Mouse (Mus musculus) intestine, embryonic 14.5 days (tissue): ENCODE data around the gene Epha10. TPM values are rescaled to one million over a fixed set of nuclear protein-coding genes. Genes with fewer than 3 reads are reported as not detected.

Experiments used
- ATAC-seq: fragments of 200-750 bp; cut with Nextera tagmentation; replicated peaks from 2 replicates; pipeline ENCODE4 v1.8.0; 2017; ENCODE audit warnings: low read depth, moderate number of reproducible peaks, moderate TSS enrichment, moderate library complexity; ENCODE audit not compliant: low FRiP score, low TSS enrichment
- DNase-seq: peaks from one replicate; pipeline ENCODE4 v3.0.0-alpha.2; 2018; ENCODE audit warnings: low spot score
- H3K27ac ChIP-seq: fragments of 300-500 bp; sonication (generic); 2 replicates; pipeline ENCODE4 v1.5.1; 2014; ENCODE audit warnings: low read depth, mild to moderate bottlenecking, control low read depth
- H3K27me3 ChIP-seq: fragments of 300-500 bp; sonication (generic); replicated peaks from 2 replicates; pipeline ENCODE4 v1.6.1; 2014; ENCODE audit warnings: low read length, control low read depth; ENCODE audit not compliant: control insufficient read depth, insufficient read depth
- H3K36me3 ChIP-seq: fragments of 300-500 bp; sonication (generic); 2 replicates; pipeline ENCODE4 v1.6.1; 2014; ENCODE audit warnings: low read length, control low read depth; ENCODE audit not compliant: control insufficient read depth, insufficient read depth
- H3K4me1 ChIP-seq: fragments of 300-500 bp; sonication (generic); replicated peaks from 2 replicates; pipeline ENCODE4 v1.6.1; 2014; ENCODE audit warnings: low read length, control low read depth, mixed read lengths; ENCODE audit not compliant: control insufficient read depth, insufficient read depth
- H3K4me2 ChIP-seq: fragments of 300-500 bp; sonication (generic); 2 replicates; pipeline ENCODE4 v1.6.1; 2014; ENCODE audit warnings: low read length
- H3K4me3 ChIP-seq: fragments of 300-500 bp; sonication (generic); 2 replicates; pipeline ENCODE4 v1.5.1; 2014; ENCODE audit warnings: low read depth, low read length, control low read depth, mixed read lengths
- H3K9ac ChIP-seq: fragments of 300-500 bp; sonication (generic); 2 replicates; pipeline ENCODE4 v1.6.1; 2014; ENCODE audit warnings: mild to moderate bottlenecking, low read length
- H3K9me3 ChIP-seq: fragments of 300-500 bp; sonication (generic); 2 replicates; pipeline ENCODE4 v1.6.1; 2016; ENCODE audit warnings: low read length, control low read depth; ENCODE audit not compliant: control insufficient read depth
- WGBS: fragments of 180-500 bp; shearing (Covaris S2); extraction: QIAGEN DNeasy Blood & Tissue Kit; methylation state at CpG from one replicate; pipeline ENCODE4 v1.1.7; 2014; 5-methylcytosine and 5-hydroxymethylcytosine counted together
- polyA plus RNA-seq: library from polyadenylated mRNA; unstranded; fragments of >200 nt; fragmentation: Nextera tagmentation; extraction: Ambion mirVana; gene quantifications from 2 replicates; pipeline ENCODE4 v1.2.1, GENCODE M21; 2014

Gene Epha10
- polyA plus RNA-seq, 1 experiment from 2014 or later: 0.19 TPM

DNA sequence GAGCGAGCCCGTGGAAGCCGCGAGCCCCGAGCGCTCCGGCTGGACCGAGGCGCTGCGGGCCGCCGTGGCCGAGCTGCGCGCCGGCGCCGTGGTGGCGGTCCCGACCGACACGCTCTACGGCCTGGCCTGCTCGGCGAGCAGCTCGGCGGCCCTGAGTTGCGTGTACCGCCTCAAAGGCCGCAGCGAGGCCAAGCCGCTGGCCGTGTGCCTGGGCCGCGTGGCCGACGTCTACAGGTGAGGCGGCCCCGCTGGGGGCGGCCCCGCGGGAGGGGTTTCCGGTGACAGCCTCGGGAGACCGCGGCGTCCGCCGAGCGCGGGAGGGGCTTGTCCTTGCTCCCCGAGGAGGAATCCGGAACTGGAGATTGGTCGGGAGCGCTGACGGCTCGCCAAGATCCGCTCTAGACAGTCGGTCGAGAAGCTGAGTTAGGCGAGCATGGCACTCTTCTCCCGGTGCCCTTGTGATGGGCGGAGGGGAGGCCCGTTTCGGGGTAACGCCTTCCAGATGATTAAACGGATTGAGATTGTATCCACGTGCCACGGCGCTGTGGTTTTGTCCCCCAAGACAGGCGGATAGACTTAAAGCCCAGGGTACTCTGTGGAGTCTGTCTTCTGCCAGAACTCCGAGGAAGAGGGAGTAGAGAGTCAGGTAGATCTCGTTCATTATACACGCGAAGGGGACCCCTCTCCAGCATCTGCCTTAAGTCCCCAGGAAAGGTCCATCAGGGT is 29.6 kb upstream of the Epha10 start, which contains the start of gene 1110065P20Rik:
Gene 1110065P20Rik (minus strand): TSS at position 264 of the 726 bp plus-strand sequence.
- H3K4me2 ChIP-seq: peak within 1 kb of the TSS; percentile 89
- peak within 1 kb of the TSS; percentile 90 for H3K4me3 ChIP-seq
- DNase-seq (peak; percentile 74), ATAC-seq (peak; percentile 79)
- H3K36me3 ChIP-seq: peaks cover 21% of the 10 kb centered on the region
- under 1% methylated on average over 74 of the region's 75 CpGs for WGBS
- peak within 1 kb of the TSS; percentile 91 for H3K27ac ChIP-seq
- H3K27me3 ChIP-seq: no peaks in the 10 kb centered on the region
- H3K4me1 ChIP-seq: peaks cover 16% of the 10 kb centered on the region
- no peaks in the 10 kb centered on the region for H3K9me3 ChIP-seq
- H3K9ac ChIP-seq: peak within 1 kb of the TSS; percentile 88

DNA sequence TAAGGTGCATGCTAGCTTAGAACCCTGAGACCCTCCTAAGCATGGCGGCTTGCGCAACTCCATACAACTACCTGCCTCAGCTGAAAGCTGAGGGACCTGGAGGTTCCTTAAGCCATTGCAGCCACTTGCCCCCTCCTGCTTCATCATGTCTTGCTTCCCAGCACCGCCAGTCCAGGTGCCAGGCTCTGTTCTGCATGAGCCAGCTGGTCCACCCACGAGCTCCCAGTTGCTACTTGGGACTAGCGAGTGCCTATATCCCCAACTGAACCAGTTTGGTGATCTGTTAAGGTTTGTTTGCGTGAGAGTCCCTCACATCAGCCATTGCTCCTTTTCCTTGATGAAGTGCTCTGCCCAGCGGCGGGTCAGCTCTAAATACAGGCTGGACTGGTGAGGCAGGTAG is 24.4 kb upstream of the Epha10 start:
- no peak for DNase-seq
- Histone ChIP-seq H3K4me3 (no peak overlapping the region), H3K27ac (no peak overlapping the region), H3K4me1 (peaks cover 8% of the 10 kb centered on the region), H3K36me3 (peaks cover 29% of the 10 kb centered on the region), H3K9me3 (no peaks in the 10 kb centered on the region), H3K4me2 (no peak overlapping the region), H3K27me3 (peaks cover 8% of the 10 kb centered on the region), H3K9ac (no peak overlapping the region)
- ATAC-seq: no peak
- 95% methylated on average over 8 of the region's 8 CpGs for WGBS

DNA sequence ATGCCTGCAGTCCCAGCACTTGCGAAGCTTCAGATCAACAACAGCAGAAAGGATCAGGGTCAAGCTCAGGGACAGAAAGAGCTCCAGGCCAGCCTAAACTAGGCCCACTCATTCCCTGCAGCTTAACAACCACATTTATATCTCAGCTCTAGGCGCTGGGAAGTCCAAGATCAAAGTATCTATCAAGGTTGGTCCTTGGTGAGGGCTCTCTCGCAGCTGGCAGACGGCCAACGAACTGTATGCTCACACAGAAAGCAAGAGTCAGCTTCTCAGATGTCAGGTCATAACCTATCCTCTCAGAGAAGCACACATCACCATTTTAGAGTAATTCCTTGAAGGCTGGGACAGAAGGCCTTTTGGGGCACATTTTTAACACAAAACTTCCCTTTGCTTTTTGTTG is 22.3 kb upstream of the Epha10 start:
- 70% methylated on average over 5 of the region's 5 CpGs for WGBS
- Histone ChIP-seq H3K4me1 (no peaks in the 10 kb centered on the region), H3K4me2 (no peak overlapping the region), H3K4me3 (no peak overlapping the region), H3K27me3 (peaks cover 28% of the 10 kb centered on the region), H3K36me3 (peaks cover 29% of the 10 kb centered on the region), H3K9ac (no peak overlapping the region), H3K9me3 (no peaks in the 10 kb centered on the region), H3K27ac (no peak overlapping the region)
- no peak for DNase-seq
- ATAC-seq: no peak

- Histone ChIP-seq H3K4me3 (no peak overlapping the region), H3K9me3 (no peaks in the 10 kb centered on the region), H3K4me1 (no peaks in the 10 kb centered on the region), H3K27ac (no peak overlapping the region), H3K36me3 (peaks cover 14% of the 10 kb centered on the region), H3K9ac (no peak overlapping the region), H3K4me2 (no peak overlapping the region), H3K27me3 (peaks cover 33% of the 10 kb centered on the region)
- WGBS: 12% methylated on average over 7 of the region's 7 CpGs
- DNase-seq (peak; percentile 95), ATAC-seq (0 out of 2 replicates have a peak, but pooled peaks have one; percentile 16)
These were observed 20.3 kb upstream of the Epha10 start for GRCm38 (mm10) chr4:124860446-124860845.

DNA sequence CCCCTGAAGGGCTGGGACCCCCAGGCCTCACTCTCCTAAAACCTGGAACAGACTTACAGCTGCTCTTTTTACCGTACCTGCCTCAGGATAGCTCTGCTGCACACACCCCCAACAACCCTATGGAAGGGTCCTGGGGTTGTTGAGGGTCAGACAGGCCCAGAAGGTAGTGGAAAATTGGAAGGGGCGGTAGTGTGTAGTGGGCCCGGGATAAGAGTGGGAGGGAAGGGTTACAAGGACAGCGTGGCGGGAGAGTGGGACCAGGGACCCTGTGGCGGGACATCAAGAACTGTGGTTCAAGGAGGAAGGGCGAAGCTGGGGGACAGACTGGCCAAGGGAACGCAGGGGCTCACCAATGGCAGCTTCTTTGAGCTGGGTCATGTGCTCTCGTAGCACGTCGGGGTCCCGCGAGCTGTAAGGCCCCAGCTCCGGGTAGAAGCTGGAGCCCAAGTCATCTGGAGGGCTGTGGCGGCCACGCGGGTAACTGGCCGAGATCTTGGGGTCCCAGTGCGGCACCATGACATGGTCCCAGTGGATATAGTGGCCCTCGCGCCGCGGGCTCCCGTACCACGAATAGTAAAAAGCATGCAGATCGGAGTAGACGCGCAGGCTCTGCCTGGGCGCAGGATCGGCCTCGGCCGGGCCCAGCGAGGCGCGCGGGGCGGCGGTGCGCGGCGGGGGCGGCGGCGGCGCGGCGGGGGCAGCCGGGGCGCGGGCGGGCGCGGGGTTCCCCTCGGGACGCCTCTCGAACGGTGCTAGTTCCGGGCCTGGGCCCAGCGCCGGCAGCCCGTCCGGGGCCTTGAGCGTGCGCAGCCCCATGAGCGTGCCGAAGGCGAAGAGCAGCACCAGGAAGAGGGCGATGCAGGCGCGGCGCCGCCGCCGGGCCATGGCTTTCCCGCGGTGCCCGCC is 19.2 kb upstream of the Epha10 start, which contains the start of gene Maneal:
Gene Maneal (minus strand): TSS at position 889 of the 906 bp plus-strand sequence.
- ATAC-seq: no peak; the same call in 1 of the 2 replicates
- 5% methylated on average over 60 of the region's 77 CpGs for WGBS
- no peaks in the 10 kb centered on the region for H3K4me1 ChIP-seq
- no peaks in the 10 kb centered on the region for H3K9me3 ChIP-seq
- H3K9ac ChIP-seq: 0 out of 2 replicates have a peak within 1 kb of the TSS, but pooled peaks have one; percentile 27
- H3K27me3 ChIP-seq: peaks cover 33% of the 10 kb centered on the region
- DNase-seq: no peak
- no peak within 1 kb of the TSS for H3K27ac ChIP-seq
- peaks cover 4% of the 10 kb centered on the region for H3K36me3 ChIP-seq
- H3K4me3 ChIP-seq: peak within 1 kb of the TSS; percentile 39
- peak within 1 kb of the TSS; percentile 72 for H3K4me2 ChIP-seq

DNA sequence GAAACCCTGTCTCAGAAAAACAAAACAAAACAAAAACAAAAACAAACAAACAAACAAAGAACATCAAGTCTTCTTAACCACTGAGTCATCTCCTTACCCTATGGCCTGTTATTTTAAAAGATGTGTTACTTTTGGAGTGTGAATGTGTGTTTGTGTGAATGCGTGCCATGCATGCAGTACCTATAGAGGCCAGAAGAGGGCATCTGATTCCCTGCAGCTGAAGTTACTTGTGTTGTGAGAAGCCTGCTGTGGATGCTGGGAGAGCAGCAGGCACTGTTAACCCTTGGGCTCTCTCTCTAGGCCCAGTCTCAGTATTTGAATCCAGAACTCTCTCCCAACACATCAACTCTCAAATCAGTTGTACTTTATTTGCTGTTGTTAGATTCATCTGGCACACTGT is 8.0 kb upstream of the Epha10 start:
- Histone ChIP-seq H3K27ac (no peak overlapping the region), H3K4me2 (no peak overlapping the region), H3K27me3 (no peaks in the 10 kb centered on the region), H3K36me3 (no peaks in the 10 kb centered on the region), H3K9me3 (no peaks in the 10 kb centered on the region), H3K4me1 (no peaks in the 10 kb centered on the region), H3K9ac (no peak overlapping the region), H3K4me3 (no peak overlapping the region)
- 93% methylated on average over 1 of the region's 1 CpGs for WGBS
- DNase-seq (no peak), ATAC-seq (no peak)

DNA sequence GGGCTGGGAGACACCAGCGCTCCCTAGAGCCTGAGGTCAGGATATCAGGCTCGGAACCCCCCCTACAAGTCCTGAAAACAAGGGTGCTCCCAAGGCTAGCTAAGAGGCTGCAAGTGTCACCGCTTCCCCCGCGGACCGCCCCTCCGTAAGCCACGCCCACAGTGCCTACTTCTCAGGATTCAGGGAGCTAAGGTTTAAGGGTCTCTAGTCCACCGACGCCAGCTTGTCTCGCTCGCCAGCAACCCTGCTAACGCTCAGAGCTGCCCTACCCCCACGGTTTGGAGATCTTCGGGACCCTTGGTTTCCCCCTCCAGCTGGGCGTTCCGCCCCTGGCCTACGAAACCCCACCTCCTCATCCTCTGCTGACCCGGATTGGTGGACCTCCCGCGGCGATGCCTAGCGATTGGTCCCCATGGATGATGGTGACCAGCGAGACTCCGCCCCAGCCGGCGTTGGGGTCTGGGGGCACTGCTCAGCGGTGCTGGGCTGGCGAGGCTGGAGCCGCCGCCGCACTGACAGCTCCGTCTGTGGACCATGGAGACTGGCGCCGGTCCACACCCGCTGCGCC is 726 bp downstream of the Epha10 start:
- WGBS: 1% methylated on average over 37 of the region's 37 CpGs
- peak; percentile 72 for DNase-seq
- no peak overlapping the region for H3K27ac ChIP-seq
- H3K9me3 ChIP-seq: no peaks in the 10 kb centered on the region
- peak overlapping the region; percentile 26 for H3K4me3 ChIP-seq
- no peak overlapping the region for H3K9ac ChIP-seq
- H3K4me2 ChIP-seq: peak overlapping the region; percentile 57
- no peaks in the 10 kb centered on the region for H3K36me3 ChIP-seq
- H3K27me3 ChIP-seq: peaks cover 68% of the 10 kb centered on the region
- ATAC-seq: peak; percentile 56
- no peaks in the 10 kb centered on the region for H3K4me1 ChIP-seq

DNA sequence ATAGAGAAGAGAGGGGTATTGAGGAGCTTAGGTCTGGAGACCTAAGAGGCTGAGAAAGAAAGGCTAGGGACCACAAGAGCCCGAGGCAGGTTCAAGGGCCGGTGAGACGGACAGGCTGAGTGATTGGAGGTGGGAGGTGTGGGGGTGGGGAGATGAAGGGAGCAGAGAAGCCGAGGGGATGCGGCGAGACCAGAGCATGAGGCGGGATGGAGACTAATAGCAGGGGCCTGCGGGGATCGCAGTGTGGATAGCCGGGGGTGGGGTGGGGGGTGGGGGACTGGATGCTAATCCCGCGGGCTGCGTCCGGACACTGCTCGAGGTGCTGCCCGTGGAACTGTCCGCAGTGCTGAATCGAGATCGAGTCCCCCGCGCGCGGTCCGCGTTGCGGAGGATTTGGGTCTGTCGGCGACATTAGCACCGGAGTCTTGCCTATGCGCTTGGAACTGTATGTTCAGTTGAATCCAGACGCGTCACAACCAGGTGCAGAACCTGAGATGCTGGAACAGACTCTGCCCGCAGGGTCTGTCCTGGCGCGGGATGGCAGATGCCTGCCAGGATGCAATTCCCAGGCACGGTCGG is 1.5 kb downstream of the Epha10 start:
- H3K4me2 ChIP-seq: peak overlapping the region; percentile 57; the same call in 1 of the 2 replicates
- peak; percentile 84 for DNase-seq
- WGBS: 2% methylated on average over 37 of the region's 37 CpGs
- H3K9me3 ChIP-seq: no peaks in the 10 kb centered on the region
- H3K27ac ChIP-seq: no peak overlapping the region
- peak; percentile 31; the same call in 1 of the 2 replicates for ATAC-seq
- H3K4me3 ChIP-seq: no peak overlapping the region; the same call in 1 of the 2 replicates
- H3K36me3 ChIP-seq: no peaks in the 10 kb centered on the region
- peaks cover 71% of the 10 kb centered on the region for H3K27me3 ChIP-seq
- no peaks in the 10 kb centered on the region for H3K4me1 ChIP-seq
- no peak overlapping the region for H3K9ac ChIP-seq
